Mouse (Mus musculus): ENCODE measurements around the gene Med25.
"Not testable (repeated sequence)": the region's sequence is repeated elsewhere in the genome, so short reads cannot be mapped to it uniquely, and the experiment has no call there.

Med25 gene

GRCm38 (mm10) chr7:44891611-44892010 is 901 bp downstream of the Med25 start:
- no peak for DNase-seq

- no peak for DNase-seq
Measured at GRCm38 (mm10) chr7:44890737-44891136, 1.8 kb downstream of the Med25 start.

- DNase-seq, result no peak
Measured at GRCm38 (mm10) chr7:44890180-44890579, 2.3 kb downstream of the Med25 start.

- DNase-seq, result no peak
Measured at GRCm38 (mm10) chr7:44888256-44889105, 4.0 kb downstream of the Med25 start.

- DNase-seq, result no peak
Measured at GRCm38 (mm10) chr7:44886964-44887363, 5.5 kb downstream of the Med25 start.

- no peak for DNase-seq
Measured at GRCm38 (mm10) chr7:44884637-44885036, 7.9 kb downstream of the Med25 start.

- DNase-seq, result no peak
Measured at GRCm38 (mm10) chr7:44883036-44883435, 9.5 kb downstream of the Med25 start.

GRCm38 (mm10) chr7:44877833-44878232 is 14.7 kb downstream of the Med25 start:
- DNase-seq, result no peak

GRCm38 (mm10) chr7:44871774-44872173 is 20.7 kb downstream of the Med25 start:
- DNase-seq, result not testable (repeated sequence)

GRCm38 (mm10) chr7:44871181-44871580 is 21.3 kb downstream of the Med25 start:
- DNase-seq, result no peak

GRCm38 (mm10) chr7:44870614-44871013 is 21.9 kb downstream of the Med25 start:
- DNase-seq, result no peak

- peak; percentile 95 to 96 for DNase-seq
Measured at GRCm38 (mm10) chr7:44869697-44870528, 22.6 kb downstream of the Med25 start, which contains the start of gene Ptov1. Gene Ptov1, minus strand, starts transcription at chr7:44869788.

- DNase-seq, result peak; percentile 78 to 84
Measured at GRCm38 (mm10) chr7:44868919-44869696, 23.4 kb downstream of the Med25 start.

- peak; percentile 81 to 87 for DNase-seq
Measured at GRCm38 (mm10) chr7:44868465-44868864, 24.0 kb downstream of the Med25 start.

- no peak for DNase-seq
Measured at GRCm38 (mm10) chr7:44867802-44868201, 24.7 kb downstream of the Med25 start.

GRCm38 (mm10) chr7:44867010-44867702 is 25.4 kb downstream of the Med25 start:
- DNase-seq, result peak in 1 of 2 experiments; percentile 43

GRCm38 (mm10) chr7:44866276-44867009 is 26.1 kb downstream of the Med25 start:
- DNase-seq, result peak; percentile 65 to 79

GRCm38 (mm10) chr7:44864595-44865542 is 27.6 kb downstream of the Med25 start:
- DNase-seq, result peak; percentile 35 to 56

GRCm38 (mm10) chr7:44863982-44864494 is 28.5 kb downstream of the Med25 start:
- DNase-seq, result no peak

GRCm38 (mm10) chr7:44863210-44863609 is 29.3 kb downstream of the Med25 start:
- no peak for DNase-seq

All from lung, adult 18-20 months (tissue).